ENCODE assay signal across 9 mouse cellular contexts in genomic region chr4:120406639-120407273, GRCm38 (mm10). TPM values are rescaled to one million over a fixed set of nuclear protein-coding genes. Genes with fewer than 3 reads are reported as not detected.
DNase-seq lines count a peak whose midpoint lies in the region; ATAC-seq and TF ChIP-seq lines count a peak whose summit lies in the region.
"Had no signal": no experiment of that assay in that cellular context is flagged by ENCODE, and none has a peak within 500 bp of the region (broad histone marks: within the 10 kb centered on the region; RNA-seq: fewer than 3 reads in every experiment).

No protein-coding gene starts in this region.

- peaks cover 29% of the 10 kb centered on the region for H3K4me1 ChIP-seq in heart, embryonic 15.5 days (replicated peaks)
- no peaks in the 10 kb centered on the region for H3K4me1 ChIP-seq in hindbrain, embryonic 11.5 days (replicated peaks; ENCODE audit: control insufficient read depth, insufficient read depth, low read length)
- H3K4me1 ChIP-seq in midbrain, embryonic 12.5 days: peaks cover 16% of the 10 kb centered on the region
- no peaks in the 10 kb centered on the region for H3K4me1 ChIP-seq in cerebellum, adult 2 months (ENCODE audit: control insufficient read depth, insufficient read depth, low read length)

- no peaks in the 10 kb centered on the region for H3K36me3 ChIP-seq in heart, embryonic 15.5 days
- H3K36me3 ChIP-seq in hindbrain, embryonic 11.5 days (ENCODE audit: control insufficient read depth, insufficient read depth, low read length): no peaks in the 10 kb centered on the region
- no peaks in the 10 kb centered on the region for H3K36me3 ChIP-seq in midbrain, embryonic 12.5 days

- TF ChIP-seq CTCF in cerebellum, adult 2 months (IDR thresholded peaks at IDR 0.05; ENCODE audit: borderline replicate concordance, insufficient read depth, low read depth, low read length): no peak

- peak overlapping the region; percentile 59 for H3K4me2 ChIP-seq in heart, embryonic 15.5 days
- H3K4me2 ChIP-seq in hindbrain, embryonic 11.5 days (replicated peaks; ENCODE audit: low read depth, low read length): peak overlapping the region; percentile 64
- H3K4me2 ChIP-seq in midbrain, embryonic 12.5 days (replicated peaks): peak overlapping the region; percentile 63

- no peaks in the 10 kb centered on the region for H3K27me3 ChIP-seq in heart, embryonic 15.5 days
- H3K27me3 ChIP-seq in hindbrain, embryonic 11.5 days (ENCODE audit: control insufficient read depth, insufficient read depth, low read length): no peaks in the 10 kb centered on the region
- 0 out of 2 replicates have a peak, but pooled peaks cover 4% of the 10 kb centered on the region for H3K27me3 ChIP-seq in midbrain, embryonic 12.5 days
- no peaks in the 10 kb centered on the region for H3K27me3 ChIP-seq in cerebellum, adult 2 months (ENCODE audit: control insufficient read depth, insufficient read depth, low read length)

- H3K27ac ChIP-seq in heart, embryonic 15.5 days: peak overlapping the region; percentile 99
- no peak overlapping the region for H3K27ac ChIP-seq in hindbrain, embryonic 11.5 days (ENCODE audit: low read depth, low read length)
- no peak overlapping the region for H3K27ac ChIP-seq in midbrain, embryonic 12.5 days (replicated peaks)
- H3K27ac ChIP-seq in cerebellum, adult 2 months (ENCODE audit: insufficient read depth, low read length): no peak overlapping the region

- no peak for DNase-seq in heart, postnatal 25 days (ENCODE audit: low spot score)
- DNase-seq in NIH3T3 (ENCODE audit: low read depth): peak; percentile 36
- no peak for DNase-seq in hindbrain, embryonic 11.5 days (ENCODE audit: low spot score)
- no peak for DNase-seq in testis, postnatal 10 days (ENCODE audit: low spot score)
- no peak for DNase-seq in adrenal gland, postnatal 25 days
- DNase-seq in cerebellum, adult 2 months: no peak
- DNase-seq: thymus, adult 18-20 months had no signal

- intact Hi-C loops in heart, postnatal 25 days (cut with DNase I): no loop called here

- ATAC-seq in heart, embryonic 15.5 days (replicated peaks; ENCODE audit: insufficient number of reproducible peaks, insufficient read depth, low FRiP score, low read depth): no peak
- ATAC-seq in hindbrain, embryonic 11.5 days (ENCODE audit: low FRiP score): no peak
- ATAC-seq in midbrain, embryonic 12.5 days (ENCODE audit: low FRiP score, low read depth): no peak

- H3K9me3 ChIP-seq in heart, embryonic 15.5 days (replicated peaks): no peaks in the 10 kb centered on the region
- no peaks in the 10 kb centered on the region for H3K9me3 ChIP-seq in hindbrain, embryonic 11.5 days (ENCODE audit: control insufficient read depth, low read length)
- H3K9me3 ChIP-seq in midbrain, embryonic 12.5 days: no peaks in the 10 kb centered on the region

- 39% methylated on average over 3 of the region's 3 CpGs for WGBS in heart, embryonic 15.5 days
- 72% methylated on average over 3 of the region's 3 CpGs for WGBS in hindbrain, embryonic 11.5 days
- WGBS in midbrain, embryonic 12.5 days: 51% methylated on average over 3 of the region's 3 CpGs
- WGBS in cerebellum, adult 2 months: 83% methylated on average over 3 of the region's 3 CpGs

- TF ChIP-seq POLR2A in cerebellum, adult 2 months (IDR thresholded peaks at IDR 0.05; ENCODE audit: borderline replicate concordance, insufficient read depth, low read length): no peak

- peak overlapping the region; percentile 100 for H3K9ac ChIP-seq in heart, embryonic 15.5 days
- peak overlapping the region; percentile 2; the same call in 1 of the 2 replicates for H3K9ac ChIP-seq in hindbrain, embryonic 11.5 days (ENCODE audit: low read depth, low read length)
- peak overlapping the region; percentile 98; the same call in 1 of the 2 replicates for H3K9ac ChIP-seq in midbrain, embryonic 12.5 days (replicated peaks)

- H3K4me3 ChIP-seq in heart, embryonic 15.5 days: peak overlapping the region; percentile 99
- H3K4me3 ChIP-seq in hindbrain, embryonic 11.5 days (ENCODE audit: low read depth, low read length): peak overlapping the region; percentile 85
- H3K4me3 ChIP-seq in midbrain, embryonic 12.5 days: peak overlapping the region; percentile 93
- no peak overlapping the region for H3K4me3 ChIP-seq in cerebellum, adult 2 months (replicated peaks; ENCODE audit: insufficient read depth, low read depth, low read length)

RNA-seq across cellular contexts. Expression of gene Scmh1, which starts 1.7 kb away (rescaled TPM):
- polyA plus RNA-seq in heart, embryonic 15.5 days (2015; fragmentation: Nextera tagmentation; extraction: Ambion mirVana): 66.4 and 71.6 TPM in 2 replicates
- 10 to 100 TPM; 59.3 to 64.7 TPM for total RNA-seq in heart, postnatal 25 days (2021)
- polyA plus RNA-seq in hindbrain, embryonic 11.5 days (2014; fragmentation: Nextera tagmentation; extraction: Ambion mirVana): 47.3 and 53.5 TPM in 2 replicates
- polyA plus RNA-seq in midbrain, embryonic 12.5 days (2016; fragmentation: Nextera tagmentation; extraction: Ambion mirVana): 64.4 TPM in 2 replicates
- 41.2 and 47.5 TPM in 2 replicates for total RNA-seq in adrenal gland, postnatal 25 days (2021)
- 80.1 and 84.8 TPM in 2 replicates for polyA plus RNA-seq in cerebellum, adult 2 months (2012; rRNA removed)

Comparison
In these comparisons a context has a peak if more than half of its experiments do, and no peak if none do; other contexts are left out.
1. H3K9ac ChIP-seq: peak in every context shown above with its lines; median percentile 100 in heart, embryonic 15.5 days; 98 in midbrain, embryonic 12.5 days; 2 in hindbrain, embryonic 11.5 days.